Mouse (Mus musculus) testis, adult 2 months (tissue): Measurements from ENCODE around the gene Zfp428. TPM values are rescaled to one million over a fixed set of nuclear protein-coding genes. Genes with fewer than 3 reads are reported as not detected.

ENCODE experiments used
- H3K27ac ChIP-seq: fragments of 200-500 bp; 2 replicates; pipeline ENCODE4 v1.5.1; 2012; ENCODE audit warnings: low read depth, low read length; ENCODE audit not compliant: control insufficient read depth, insufficient read depth
- H3K27me3 ChIP-seq: fragments of 200-500 bp; 2 replicates; pipeline ENCODE4 v1.6.1; 2012; ENCODE audit warnings: mild to moderate bottlenecking, low read length, moderate library complexity; ENCODE audit not compliant: control insufficient read depth, insufficient read depth
- H3K36me3 ChIP-seq: fragments of 200-500 bp; 2 replicates; pipeline ENCODE4 v1.6.1; 2012; ENCODE audit warnings: mild to moderate bottlenecking, low read length; ENCODE audit not compliant: control insufficient read depth, insufficient read depth
- H3K4me1 ChIP-seq: fragments of 200-500 bp; 2 replicates; pipeline ENCODE4 v1.6.1; 2012; ENCODE audit warnings: low read length; ENCODE audit not compliant: control insufficient read depth, insufficient read depth
- H3K4me3 ChIP-seq: fragments of 200-500 bp; 2 replicates; pipeline ENCODE4 v1.5.1; 2012; ENCODE audit warnings: low read depth, mild to moderate bottlenecking, low read length, moderate library complexity, mixed read lengths; ENCODE audit not compliant: control insufficient read depth
- CTCF ChIP-seq: fragments of 200-500 bp; IDR thresholded peaks from 2 replicates; pipeline ENCODE4 v1.5.1; 2012; ENCODE audit warnings: low read depth, mild to moderate bottlenecking, inconsistent platforms, low read length, moderate library complexity; ENCODE audit not compliant: control insufficient read depth, insufficient read depth, insufficient replicate concordance
- POLR2A ChIP-seq: fragments of 200-500 bp; IDR thresholded peaks from 2 replicates; pipeline ENCODE4 v1.6.1; 2012; ENCODE audit warnings: low read depth, mild to moderate bottlenecking, inconsistent platforms, low read length, moderate library complexity; ENCODE audit not compliant: control insufficient read depth
- polyA plus RNA-seq: library from polyadenylated mRNA; depleted of rRNA; stranded (reverse); fragments of >200 nt; gene quantifications from 2 replicates; pipeline ENCODE4 v1.2.3, GENCODE M21; 2012

Gene Zfp428
- polyA plus RNA-seq, 1 experiment, result 16.8 TPM

GRCm38 (mm10) chr7:24476338-24476737, 30.5 kb upstream of the Zfp428 start:
- Histone ChIP-seq H3K4me3 (no peak overlapping the region), H3K27ac (no peak overlapping the region), H3K4me1 (peaks cover 20% of the 10 kb centered on the region), H3K36me3 (no peaks in the 10 kb centered on the region), H3K27me3 (no peaks in the 10 kb centered on the region)
- TF ChIP-seq POLR2A (no peak), CTCF (no peak)

GRCm38 (mm10) chr7:24476856-24477255, 29.9 kb upstream of the Zfp428 start:
- Histone ChIP-seq H3K36me3 (no peaks in the 10 kb centered on the region), H3K4me1 (peaks cover 20% of the 10 kb centered on the region), H3K27me3 (no peaks in the 10 kb centered on the region), H3K27ac (no peak overlapping the region), H3K4me3 (no peak overlapping the region)
- TF ChIP-seq CTCF (no peak), POLR2A (no peak)

DNA sequence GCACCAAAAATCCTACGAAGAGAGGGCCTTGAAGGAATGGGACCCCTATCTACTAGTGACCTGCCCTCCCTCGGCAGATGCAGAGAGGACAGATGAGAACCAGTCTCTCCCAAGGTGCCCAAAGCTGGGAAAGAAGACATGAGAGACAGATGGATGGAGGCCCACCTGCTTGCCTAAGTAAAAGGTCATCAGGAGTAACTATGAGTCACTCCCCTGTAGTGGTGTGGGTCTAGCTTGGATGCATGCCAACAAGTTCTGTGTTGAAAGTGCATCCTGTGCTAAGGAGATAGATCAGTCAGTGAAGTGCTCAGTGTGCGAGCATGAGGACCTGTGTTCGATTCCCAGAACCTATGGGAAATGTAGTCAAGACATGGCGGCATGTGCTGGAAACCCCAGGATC, 27.9 kb upstream of the Zfp428 start:
- H3K27ac ChIP-seq, result no peak overlapping the region
- TF ChIP-seq POLR2A, result no peak
- TF ChIP-seq CTCF, result no peak
- H3K27me3 ChIP-seq, result no peaks in the 10 kb centered on the region
- H3K4me1 ChIP-seq, result peaks cover 19% of the 10 kb centered on the region
- no peak overlapping the region for H3K4me3 ChIP-seq
- no peaks in the 10 kb centered on the region for H3K36me3 ChIP-seq

- H3K27me3 ChIP-seq, result no peaks in the 10 kb centered on the region
- H3K4me3 ChIP-seq, result no peak overlapping the region
- H3K27ac ChIP-seq, result no peak overlapping the region
- no peak for TF ChIP-seq POLR2A
- no peak for TF ChIP-seq CTCF
- no peaks in the 10 kb centered on the region for H3K36me3 ChIP-seq
- peaks cover 13% of the 10 kb centered on the region for H3K4me1 ChIP-seq
These were observed 27.1 kb upstream of the Zfp428 start for GRCm38 (mm10) chr7:24479685-24480084.

- no peak for TF ChIP-seq CTCF
- TF ChIP-seq POLR2A, result no peak
- H3K27me3 ChIP-seq, result no peaks in the 10 kb centered on the region
- no peaks in the 10 kb centered on the region for H3K36me3 ChIP-seq
- H3K27ac ChIP-seq, result no peak overlapping the region
- no peak overlapping the region for H3K4me3 ChIP-seq
- H3K4me1 ChIP-seq, result peaks cover 8% of the 10 kb centered on the region
These were observed 26.5 kb upstream of the Zfp428 start for GRCm38 (mm10) chr7:24480121-24480941.

DNA sequence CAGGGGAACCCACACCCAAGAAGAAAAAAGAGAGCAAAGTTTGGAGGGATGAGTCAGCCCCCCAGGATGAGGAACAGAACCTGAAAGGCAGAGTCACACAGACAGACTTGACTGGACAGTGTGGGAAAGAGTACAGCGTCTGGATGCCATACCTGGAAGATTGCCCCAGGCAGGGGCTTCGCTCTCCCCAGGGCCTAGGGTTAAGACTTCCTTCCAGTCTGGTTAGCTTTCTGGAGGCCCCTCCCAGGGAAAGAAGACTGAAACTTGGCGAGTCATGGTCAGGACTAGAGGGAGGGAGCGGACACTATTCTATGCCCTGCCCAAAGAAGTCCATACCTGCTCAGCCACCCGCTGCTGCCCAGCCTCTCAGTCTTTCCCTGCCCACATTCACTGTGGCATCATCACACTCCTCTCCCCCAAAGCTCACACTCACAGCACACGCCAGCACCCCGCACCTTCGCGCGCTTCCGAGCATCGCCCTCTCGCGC, 25.8 kb upstream of the Zfp428 start:
- Histone ChIP-seq H3K4me3 (peak overlapping the region; percentile 89), H3K27ac (no peak overlapping the region), H3K4me1 (peaks cover 10% of the 10 kb centered on the region), H3K27me3 (no peaks in the 10 kb centered on the region), H3K36me3 (no peaks in the 10 kb centered on the region)
- TF ChIP-seq CTCF (no peak), POLR2A (no peak)

GRCm38 (mm10) chr7:24481474-24482207, 25.2 kb upstream of the Zfp428 start, which contains the start of gene Cadm4:
Gene Cadm4 (plus strand): TSS chr7:24482023.
- Histone ChIP-seq H3K4me1 (peaks cover 10% of the 10 kb centered on the region), H3K36me3 (no peaks in the 10 kb centered on the region), H3K27me3 (no peaks in the 10 kb centered on the region), H3K4me3 (peak within 1 kb of the TSS; percentile 89), H3K27ac (no peak within 1 kb of the TSS)
- no peak; the same call in 1 of the 2 replicates for TF ChIP-seq POLR2A
- TF ChIP-seq CTCF, result no peak
